Mouse (Mus musculus) lung, postnatal 36 days (tissue): ENCODE data around the gene Ncapg.
A peak's percentile ranks its signal among the peaks of the same experiment; 100 is the strongest.

Experiments used
- DNase-seq: peaks from one replicate; pipeline ENCODE4 v3.0.0; 2022; ENCODE audit warnings: mixed read lengths

Ncapg gene

GRCm38 (mm10) chr5:45706811-45707210 lies 37.1 kb downstream of the Ncapg start:
- no peak for DNase-seq

- no peak for DNase-seq
Measured at GRCm38 (mm10) chr5:45709653-45710052, 39.9 kb downstream of the Ncapg start.

- DNase-seq, result peak; percentile 5
Measured at GRCm38 (mm10) chr5:45718848-45719488, 49.2 kb downstream of the Ncapg start.

- DNase-seq, result no peak
Measured at GRCm38 (mm10) chr5:45733751-45734150, 64.0 kb downstream of the Ncapg start.

- no peak for DNase-seq
Measured at GRCm38 (mm10) chr5:45737911-45738310, 68.2 kb downstream of the Ncapg start.
